Mouse (Mus musculus) frontal cortex, adult 2 months (tissue): ENCODE data around the gene Myo16. TPM values are rescaled to one million over a fixed set of nuclear protein-coding genes. Genes with fewer than 3 reads are reported as not detected.

ENCODE experiments used
- DNase-seq, 2 experiments: peaks; one replicate each; pipeline ENCODE4 v3.0.0; 2022; ENCODE audit warnings: low spot score in 1 of 2; ENCODE audit errors: extremely low spot score in 1 of 2
- polyA plus RNA-seq: library from polyadenylated mRNA; depleted of rRNA; stranded (reverse); fragments of >200 nt; gene quantifications from 2 replicates; pipeline ENCODE4 v1.2.3, GENCODE M21; 2012

Myo16 gene
- polyA plus RNA-seq, 1 experiment = 36.7 TPM

DNA sequence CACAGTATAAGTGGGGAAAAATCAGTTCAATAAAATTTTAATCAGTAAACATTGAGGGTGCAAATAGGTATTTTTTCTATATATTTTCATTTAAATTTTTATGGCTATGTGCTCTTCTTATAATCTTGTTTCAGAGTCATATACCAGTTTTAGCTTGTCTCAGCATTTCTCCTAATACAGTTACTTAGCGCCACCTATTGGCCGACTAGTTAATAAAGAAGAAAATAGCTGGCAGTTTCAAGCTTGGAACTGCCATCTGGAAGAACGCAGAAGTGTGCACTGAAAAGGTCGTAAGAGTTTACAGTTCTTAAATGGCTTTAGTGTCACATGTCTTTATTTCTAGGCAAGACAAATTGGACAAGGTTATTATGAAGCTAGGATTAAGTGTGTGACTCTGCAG is 248.9 kb downstream of the Myo16 start:
- peak in 1 of 2 experiments; percentile 89 for DNase-seq

DNA sequence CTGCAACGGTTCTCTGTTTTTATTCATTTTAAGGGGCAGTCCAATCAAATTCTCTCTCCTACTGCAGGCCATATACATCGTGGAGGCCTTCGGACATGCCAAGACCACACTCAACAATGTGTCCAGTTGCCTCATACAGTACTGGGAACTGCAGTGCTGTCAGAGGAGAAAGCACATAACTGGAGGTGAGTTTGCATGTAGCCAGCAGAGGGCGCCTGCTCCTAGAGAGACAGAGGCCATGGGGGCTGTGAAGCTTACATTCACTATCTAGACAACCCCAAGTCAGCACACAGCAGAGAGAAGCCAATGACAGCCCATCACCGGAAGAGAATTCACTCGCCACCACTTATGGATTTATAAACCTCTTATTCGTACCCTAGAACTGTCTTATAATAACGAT is 251.8 kb downstream of the Myo16 start:
- peak in 1 of 2 experiments; percentile 70 for DNase-seq

DNA sequence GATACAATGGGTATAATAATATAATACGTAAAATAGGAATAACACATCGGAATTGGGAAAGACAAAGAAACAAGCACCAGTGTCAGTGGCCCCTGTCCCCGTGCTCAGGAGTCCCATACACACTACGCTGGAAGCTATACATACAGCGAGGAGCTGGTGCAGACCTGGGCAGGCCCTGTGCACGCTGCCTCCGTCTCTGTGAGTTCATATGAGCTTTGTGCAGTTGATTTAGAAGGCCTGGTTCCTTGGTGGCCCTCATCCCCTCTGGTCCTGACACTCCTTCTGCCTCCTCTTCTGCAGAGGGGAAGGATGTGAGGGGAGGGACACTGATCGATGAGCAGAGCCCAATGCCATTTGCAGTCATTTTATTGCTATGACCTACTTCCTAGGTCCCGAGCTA is 255.3 kb downstream of the Myo16 start:
- DNase-seq = no peak

DNA sequence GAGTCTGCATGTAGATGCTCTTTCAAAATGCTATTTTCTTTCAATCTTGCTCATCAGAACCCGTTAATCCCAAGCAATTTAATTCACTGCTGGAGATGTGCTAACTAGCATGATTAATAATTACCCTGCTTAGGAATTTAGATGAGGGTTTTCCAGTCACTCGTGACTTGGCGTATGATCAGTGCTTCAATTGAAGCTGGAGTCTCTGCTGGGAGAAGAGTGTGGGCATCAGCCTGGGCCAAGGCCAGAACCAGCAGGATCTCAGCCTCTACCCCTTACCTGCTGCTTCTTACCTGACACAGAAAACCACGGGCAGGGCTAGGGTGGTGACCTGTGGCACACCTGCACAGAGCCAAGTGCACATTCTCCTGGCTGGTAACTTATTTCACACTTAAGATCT is 257.8 kb downstream of the Myo16 start:
- DNase-seq = no peak

DNA sequence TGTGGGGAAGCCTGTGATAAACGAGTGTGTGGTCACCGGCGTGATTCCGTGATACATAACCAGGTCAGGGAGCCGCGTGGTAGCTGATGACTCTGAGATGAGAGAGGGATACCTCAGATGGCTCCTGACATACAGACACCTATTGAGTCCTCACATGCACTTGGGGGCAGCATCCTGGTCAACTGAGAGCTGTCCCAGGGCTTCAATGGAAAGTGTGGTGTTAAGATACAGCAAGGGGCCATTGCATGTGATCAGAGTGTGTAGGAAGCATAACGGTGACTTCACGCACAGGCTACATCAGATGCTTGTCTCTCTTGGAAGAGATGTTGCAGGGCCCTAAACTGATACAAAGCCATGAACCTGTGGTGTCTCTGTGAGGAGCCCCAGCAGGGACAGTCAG is 260.2 kb downstream of the Myo16 start:
- no peak for DNase-seq

DNA sequence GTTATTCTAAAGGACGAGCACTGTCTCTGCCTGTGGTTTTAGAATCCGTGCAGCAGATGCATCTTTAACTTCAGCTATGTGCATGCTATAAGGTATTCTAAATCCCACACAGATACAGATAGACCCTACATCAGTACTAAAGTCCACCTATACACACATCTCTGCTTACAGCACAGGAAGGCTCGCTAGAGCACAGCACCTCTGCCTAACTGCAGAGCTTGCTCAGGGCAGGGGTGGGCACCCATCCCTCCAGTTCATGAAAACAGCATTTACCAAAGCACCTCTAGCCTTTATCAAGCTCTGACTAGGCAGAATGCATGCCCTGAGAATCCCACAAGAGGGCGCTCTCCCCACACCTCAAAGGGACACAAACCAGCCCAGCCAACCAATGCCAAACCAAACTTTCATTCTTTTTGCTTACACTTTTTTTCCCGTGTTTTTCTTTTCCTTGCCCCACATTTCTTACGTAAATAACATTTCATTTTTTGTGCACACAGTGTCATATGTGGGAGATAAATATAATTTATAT is 261.0 kb downstream of the Myo16 start:
- peak; percentile 51 to 91 for DNase-seq

DNA sequence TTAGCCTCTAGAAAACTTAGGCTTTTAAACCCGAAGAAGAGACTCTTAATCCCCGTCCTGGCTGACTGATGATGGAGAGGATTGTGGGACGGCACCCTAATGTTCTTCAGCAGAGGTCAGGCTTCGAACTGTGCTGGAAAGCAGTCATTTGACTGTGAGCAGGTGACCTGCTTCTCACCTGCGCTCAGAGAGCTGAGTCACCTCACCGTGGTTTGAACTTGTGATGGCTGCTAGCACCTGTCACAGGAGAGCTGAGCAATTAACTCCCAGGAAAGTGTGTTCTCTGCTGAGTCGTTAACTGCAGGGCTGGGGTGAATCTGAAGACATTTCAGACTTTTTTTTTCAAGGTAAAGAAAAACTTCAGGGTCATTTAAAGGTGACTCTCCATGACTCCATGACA is 261.6 kb downstream of the Myo16 start:
- no peak for DNase-seq

DNA sequence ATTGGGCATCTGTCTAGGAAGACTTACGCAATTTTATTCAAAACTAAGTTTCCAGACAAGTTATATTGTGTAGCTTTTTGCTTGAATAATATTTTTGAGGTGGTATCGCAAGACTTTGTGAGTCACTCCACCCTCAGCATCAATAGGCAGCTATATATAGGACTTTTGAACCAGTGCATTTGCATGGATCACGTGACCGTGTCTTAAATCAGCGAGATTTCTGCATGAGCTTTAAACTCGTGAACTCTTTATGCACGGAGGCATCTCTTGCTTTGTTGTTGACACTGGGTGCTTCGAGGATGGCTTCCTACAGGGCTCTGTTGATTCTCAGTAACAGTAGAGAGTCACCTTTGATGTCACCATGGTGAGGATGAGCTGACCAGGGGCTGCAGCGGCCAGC is 262.2 kb downstream of the Myo16 start:
- no peak for DNase-seq

DNA sequence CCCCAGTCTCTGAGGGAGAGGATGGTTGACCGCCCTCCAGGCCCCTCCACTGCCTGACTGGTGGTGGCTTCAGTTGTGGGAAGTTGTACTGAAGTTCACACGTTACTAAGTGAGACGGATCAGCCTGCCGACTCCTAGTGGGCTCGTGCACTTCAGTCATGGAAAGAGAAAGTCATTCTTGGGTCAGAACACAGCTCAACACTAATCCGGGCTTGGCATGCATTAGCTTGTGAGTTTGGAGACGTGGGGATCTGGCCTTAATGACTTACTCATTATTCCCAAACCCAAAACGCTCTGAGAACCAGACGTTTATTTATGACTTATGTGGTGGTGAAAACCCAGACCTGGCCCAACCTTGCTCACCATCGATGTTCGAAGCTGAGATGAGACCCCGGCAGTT is 263.1 kb downstream of the Myo16 start:
- DNase-seq = no peak

DNA sequence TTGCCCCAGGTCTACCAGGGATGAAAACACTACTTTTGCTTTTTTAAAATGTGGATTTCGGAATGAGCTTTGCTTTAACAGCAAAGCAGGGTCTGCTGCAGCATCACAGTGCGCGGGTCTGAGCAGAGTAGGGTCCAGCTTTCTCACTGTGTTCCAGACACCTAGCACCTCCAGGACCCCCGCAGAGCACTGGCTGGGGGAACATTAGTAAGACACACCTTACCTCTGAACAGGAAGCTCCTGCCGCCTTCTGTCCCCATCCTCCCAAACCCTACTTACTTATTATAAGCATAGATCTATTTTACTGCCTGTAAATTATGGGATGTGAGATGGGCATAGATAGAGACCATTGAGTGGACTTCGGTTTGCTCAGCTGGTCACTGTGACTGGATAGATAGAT is 263.6 kb downstream of the Myo16 start:
- DNase-seq = no peak

DNA sequence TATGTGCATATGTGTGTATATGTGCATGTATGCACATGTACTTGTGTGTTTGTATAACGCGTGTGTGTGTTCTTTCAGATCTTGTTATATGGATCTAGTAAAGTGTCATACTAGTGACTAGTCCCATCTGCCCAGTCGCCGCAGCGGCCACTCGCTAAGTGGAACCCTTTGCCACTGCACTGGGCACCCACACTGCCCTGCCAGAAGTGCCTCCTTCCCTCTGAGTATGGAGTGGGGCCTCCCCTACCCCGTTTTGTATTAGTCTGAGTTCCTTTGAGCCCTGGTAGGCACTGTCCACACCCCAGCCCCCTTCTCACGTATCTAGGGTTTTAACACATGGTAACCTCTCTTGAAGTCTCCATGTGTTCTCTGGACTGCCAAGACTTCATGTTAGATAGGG is 264.3 kb downstream of the Myo16 start:
- no peak for DNase-seq

DNA sequence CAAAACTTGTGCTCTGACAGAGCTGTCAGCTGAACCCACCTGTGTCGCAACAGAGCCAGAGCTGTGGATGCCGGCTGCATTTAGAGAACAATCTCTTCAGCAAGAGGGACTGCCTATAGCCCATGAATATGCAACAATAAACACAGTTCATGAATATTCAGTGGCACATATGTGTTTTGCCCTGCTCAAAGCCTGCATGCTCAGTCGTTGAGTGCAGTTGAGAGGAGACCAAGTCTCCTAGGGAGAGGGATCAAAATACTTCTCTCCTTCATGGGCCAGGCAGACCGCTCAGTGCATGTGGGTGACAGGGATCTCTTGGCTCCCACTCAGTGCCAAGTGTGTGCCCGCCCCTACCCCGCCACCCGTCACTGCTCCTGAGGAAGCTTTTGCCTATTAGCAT is 265.3 kb downstream of the Myo16 start:
- DNase-seq = no peak

DNA sequence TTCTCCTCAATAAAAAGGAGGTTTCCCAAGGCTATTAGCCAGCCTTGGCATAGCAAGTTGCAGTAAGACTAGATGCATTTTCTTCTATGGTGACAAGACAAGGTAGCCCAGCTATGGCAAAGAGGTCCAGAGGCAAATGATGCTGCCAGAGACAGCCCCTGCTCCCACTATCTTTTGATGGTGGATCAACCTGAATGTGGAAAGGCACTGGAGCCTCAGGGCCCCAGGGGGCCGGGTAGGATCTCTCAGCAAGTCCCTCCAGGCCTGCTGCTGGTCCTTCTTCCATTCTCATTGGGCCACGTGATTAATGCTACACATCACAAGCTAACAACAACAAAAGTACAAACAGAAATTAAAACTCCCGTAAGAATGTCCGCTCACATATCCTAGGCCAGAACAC is 266.0 kb downstream of the Myo16 start:
- DNase-seq = no peak

DNA sequence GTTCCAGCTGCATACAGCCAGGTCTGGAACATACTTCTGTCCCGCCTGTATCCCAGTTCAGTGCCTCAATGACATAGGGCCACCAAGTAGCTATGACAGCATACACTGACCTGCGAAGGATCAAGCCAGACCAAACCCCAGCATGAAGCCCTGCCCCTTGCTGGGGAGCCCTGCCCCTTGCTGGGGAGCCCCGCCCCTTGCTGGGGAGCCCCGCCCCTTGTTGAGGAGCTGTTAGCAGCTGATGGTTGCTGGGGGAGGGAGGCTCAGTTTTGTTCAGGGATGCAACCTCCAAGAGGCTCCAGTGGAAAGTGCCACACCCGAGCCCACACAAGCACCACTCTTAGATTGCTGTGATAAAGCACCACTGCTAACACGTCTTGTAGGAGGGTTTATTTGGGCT is 266.8 kb downstream of the Myo16 start:
- no peak for DNase-seq

DNA sequence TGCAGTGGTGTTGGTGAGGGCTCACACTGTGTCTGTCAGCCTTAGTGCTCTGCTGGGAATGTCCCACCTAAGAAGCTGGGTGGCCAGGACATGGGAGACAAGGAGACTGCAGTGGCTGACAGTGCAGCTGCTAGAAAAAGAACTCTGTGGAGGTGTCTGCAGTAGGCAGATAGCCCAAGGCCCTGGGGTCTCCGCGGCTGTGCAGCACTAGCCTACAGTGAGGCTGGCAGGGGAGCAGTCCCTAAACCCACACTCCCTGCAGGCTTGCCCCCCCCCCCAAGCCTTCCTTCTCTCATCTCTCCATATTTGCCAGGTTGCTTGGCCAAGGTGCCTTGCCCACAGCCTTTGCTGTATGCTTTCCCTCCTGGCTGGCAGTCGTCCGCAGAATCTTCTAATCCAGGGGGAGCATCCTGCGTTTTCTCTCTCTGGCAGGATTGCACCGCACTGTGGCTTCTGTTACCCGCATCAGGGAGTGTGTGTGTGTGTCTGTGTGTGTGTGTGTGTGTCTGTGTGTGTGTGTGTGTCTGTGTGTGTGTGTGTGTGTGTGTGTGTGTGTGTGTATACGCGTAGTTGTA is 267.9 kb downstream of the Myo16 start:
- DNase-seq = no peak

DNA sequence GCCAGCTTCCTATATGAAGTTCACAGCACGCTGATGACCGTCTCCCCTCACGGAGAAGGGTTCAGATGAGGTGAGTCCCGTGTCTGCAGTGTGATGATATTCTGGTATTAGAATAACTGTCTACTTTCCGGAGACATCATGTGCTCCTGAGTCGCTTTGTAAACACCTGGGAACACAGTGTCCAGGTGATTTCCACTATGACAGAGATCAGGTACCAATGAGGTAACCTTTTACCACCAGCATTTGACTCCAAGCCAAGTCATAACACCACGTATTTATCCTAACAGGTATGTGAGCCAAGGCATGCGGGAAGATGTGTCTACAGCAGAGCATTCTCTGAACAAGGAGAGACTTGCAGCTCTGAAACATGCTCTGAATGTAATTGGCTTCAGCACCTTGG is 281.8 kb downstream of the Myo16 start:
- DNase-seq = no peak

DNA sequence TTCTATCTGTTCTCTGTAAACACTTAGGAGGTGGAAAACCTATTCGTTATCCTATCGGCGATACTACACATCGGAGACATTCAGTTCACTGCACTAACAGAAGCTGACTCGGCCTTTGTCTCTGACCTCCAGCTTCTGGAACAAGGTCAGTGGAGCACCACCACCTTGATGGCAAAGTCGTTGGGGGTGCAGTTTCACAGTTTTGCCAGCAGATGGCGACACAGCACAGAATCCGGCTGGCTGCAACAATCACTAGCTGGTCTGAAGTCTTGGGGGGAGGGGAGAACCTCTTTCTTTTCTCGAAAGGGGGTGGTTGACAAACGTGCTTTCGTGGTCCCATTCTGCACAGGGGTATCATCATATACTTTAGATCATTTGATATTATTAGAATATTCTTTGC is 285.1 kb downstream of the Myo16 start:
- DNase-seq = peak; percentile 56 to 89

DNA sequence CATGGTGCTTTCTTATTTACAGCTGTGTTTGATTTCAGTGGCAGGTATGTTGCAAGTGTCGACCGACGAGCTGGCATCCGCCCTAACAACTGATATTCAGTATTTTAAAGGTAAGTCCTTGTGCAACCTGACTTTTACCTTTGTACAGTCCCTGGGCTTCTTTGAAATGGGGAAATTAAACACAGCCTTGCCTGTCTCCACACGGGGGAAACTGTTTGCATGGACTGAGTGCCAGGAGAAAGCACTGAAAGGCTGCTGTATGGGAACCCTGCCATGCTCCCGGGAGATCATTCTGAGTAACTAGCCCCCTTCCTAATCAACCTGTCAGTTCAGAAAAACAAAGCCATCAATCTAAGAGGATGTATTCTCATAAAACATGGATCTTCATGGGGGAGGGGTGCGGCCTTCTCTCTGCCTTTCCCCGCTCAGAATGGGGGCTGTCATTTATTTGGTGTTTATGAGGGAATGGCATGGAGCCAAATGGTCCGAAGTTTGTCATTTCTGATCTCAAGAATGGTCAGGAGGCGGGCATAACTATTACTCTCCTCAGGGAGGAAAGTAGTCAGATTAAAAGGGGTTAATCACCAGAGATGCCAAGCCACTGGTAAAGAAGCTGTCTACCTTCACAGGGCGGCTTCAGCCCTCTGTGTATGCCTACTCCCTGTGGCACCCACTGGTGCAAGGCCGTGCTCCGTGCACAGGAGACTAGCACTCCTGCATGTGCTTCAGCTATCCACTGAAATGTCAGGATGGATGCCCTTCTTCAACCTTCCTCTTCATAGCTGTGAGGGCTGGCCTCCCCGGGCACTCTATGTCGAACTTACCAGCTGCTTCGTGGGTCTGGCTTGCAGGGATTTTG is 286.1 kb downstream of the Myo16 start:
- no peak for DNase-seq

DNA sequence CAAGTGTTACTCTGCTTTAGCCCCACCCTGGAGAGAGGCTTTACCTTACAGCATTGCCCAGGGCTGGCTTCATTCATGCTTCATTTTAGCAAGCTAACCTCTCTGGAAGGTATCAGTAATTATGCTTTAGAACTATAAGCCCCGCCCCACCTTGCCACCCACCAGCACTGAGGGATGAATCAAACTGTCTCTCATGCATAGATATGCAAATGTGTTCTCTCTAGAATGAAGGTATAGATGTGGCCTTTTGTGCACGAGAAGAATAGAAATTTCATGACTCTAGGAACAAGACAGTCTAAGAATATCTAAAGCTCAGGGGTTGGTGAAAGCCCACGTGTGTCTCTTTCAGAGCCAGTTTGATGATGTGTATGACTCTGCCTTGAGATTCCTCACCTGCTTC is 288.9 kb downstream of the Myo16 start:
- peak in 1 of 2 experiments; percentile 23 for DNase-seq

DNA sequence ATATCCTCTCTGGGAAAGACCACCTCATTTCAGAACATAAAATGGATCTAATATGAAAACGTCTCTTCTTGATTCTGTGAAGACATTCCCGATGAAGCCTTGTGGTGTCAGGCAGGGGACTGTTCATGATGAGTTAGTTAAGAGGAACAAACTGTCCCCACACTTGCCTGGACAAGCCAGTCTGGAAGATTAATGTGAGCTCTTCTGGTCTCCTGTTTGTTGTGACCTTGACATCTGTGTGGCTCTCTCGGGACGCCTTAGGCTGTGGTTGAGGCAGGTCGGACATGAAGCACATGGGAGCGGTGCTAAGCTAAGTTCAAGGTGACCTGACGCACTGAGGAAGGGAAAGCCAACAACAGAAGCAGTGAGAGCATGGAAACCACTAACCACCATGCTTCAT is 291.3 kb downstream of the Myo16 start:
- no peak for DNase-seq

DNA sequence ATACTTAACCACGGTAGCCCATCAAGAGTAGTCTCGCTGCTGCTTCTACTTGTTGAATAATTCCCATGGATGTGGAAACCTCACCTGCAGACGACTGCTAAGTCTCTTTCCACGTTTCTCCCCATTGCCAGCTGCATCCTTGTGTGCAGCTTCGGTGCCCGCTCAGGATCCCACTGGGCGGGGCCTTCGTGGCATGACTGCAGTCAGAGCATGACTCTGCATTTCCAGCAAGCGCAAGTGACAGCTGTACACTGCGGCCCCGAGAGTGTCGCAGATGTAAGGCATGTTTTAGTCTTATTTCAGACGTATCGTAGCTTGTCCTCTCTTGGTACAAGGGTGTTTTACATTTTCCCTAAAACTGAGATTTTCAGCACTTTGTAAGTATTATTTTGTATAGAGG is 294.8 kb downstream of the Myo16 start:
- peak in 1 of 2 experiments; percentile 37 for DNase-seq

DNA sequence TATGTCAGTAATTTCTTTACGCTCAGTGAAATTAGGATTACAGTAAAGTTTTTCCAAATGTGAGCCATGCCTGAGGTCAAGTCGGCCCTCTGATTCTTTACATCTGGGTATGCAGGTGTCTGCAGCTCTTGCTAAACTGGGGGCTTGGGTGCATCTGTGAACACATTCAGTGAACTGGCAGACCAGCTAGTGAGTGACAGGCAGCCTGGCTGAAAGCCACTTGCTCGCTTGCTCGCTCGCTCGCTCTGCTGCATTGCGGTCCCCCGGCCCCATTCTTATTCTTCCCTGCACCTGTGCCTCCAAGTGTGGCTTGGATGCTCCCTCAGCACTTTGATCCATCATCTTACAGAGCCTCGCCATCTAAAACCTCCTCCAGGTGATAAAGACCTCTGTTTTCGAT is 299.3 kb downstream of the Myo16 start:
- DNase-seq = no peak
